Mouse (Mus musculus): ENCODE measurements around the gene Defa20. TPM values are rescaled to one million over a fixed set of nuclear protein-coding genes. Genes with fewer than 3 reads are reported as not detected.
"Not testable (repeated sequence)": the region's sequence is repeated elsewhere in the genome, so short reads cannot be mapped to it uniquely, and the experiment has no call there.

Defa20 gene
- total RNA-seq (2017): not detected in 2 replicates

DNA sequence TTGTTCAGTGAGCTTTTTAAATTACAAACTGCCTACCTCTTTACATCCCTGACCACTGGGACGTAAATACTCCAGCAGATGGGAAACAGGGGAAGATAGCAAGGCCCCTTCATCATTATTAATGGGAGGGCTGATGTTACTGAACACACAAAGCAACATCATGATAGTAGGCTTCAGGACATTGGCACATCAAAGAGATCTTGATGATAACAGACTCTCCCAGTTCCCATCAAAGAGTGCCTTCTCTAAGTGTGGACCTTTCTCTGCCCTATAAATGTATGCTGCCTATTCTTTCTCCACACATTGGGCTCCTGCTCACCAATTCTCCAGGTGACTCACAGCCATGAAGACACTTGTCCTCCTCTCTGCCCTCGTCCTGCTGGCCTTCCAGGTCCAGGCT is at the start of gene Defa20:
Gene Defa20 (plus strand): TSS at position 301 of the 400 bp plus-strand sequence.
- not testable (repeated sequence) for ATAC-seq (replicated peaks; ENCODE audit: low read depth, poor library complexity, severe bottlenecking)

DNA sequence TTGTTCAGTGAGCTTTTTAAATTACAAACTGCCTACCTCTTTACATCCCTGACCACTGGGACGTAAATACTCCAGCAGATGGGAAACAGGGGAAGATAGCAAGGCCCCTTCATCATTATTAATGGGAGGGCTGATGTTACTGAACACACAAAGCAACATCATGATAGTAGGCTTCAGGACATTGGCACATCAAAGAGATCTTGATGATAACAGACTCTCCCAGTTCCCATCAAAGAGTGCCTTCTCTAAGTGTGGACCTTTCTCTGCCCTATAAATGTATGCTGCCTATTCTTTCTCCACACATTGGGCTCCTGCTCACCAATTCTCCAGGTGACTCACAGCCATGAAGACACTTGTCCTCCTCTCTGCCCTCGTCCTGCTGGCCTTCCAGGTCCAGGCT is 19.7 kb downstream of the Defa20 start, which contains the start of gene Defa32:
Gene Defa32 (plus strand): TSS at position 301 of the 400 bp plus-strand sequence.
- ATAC-seq (replicated peaks; ENCODE audit: low read depth, poor library complexity, severe bottlenecking): not testable (repeated sequence)

Other genes with a start within 250 kb of the Defa20 start
- gene Defa27, start 193.7 kb upstream of the Defa20 start, total RNA-seq (2017): not detected in 2 replicates
- not detected in 2 replicates for gene Defa29, start 182.2 kb upstream of the Defa20 start, total RNA-seq (2017)
- gene Defa2, start 130.7 kb upstream of the Defa20 start, total RNA-seq (2017): not detected in 2 replicates
- not detected in 2 replicates for gene Defa33, start 117.4 kb upstream of the Defa20 start, total RNA-seq (2017)
- not detected in 2 replicates for gene Defa36, start 81.8 kb upstream of the Defa20 start, total RNA-seq (2017)
- gene Gm7849, start 52.7 kb upstream of the Defa20 start, total RNA-seq (2017): not detected in 2 replicates
- not detected in 2 replicates for gene Defa32, start 19.8 kb downstream of the Defa20 start, total RNA-seq (2017)
- not detected in 2 replicates for gene Defa37, start 56.1 kb downstream of the Defa20 start, total RNA-seq (2017)
- gene Defa28, start 73.7 kb downstream of the Defa20 start, total RNA-seq (2017): not detected in 2 replicates
- gene Gm7861, start 85.2 kb downstream of the Defa20 start, total RNA-seq (2017): not detected in 2 replicates
- not detected in 2 replicates for gene Defa26, start 108.9 kb downstream of the Defa20 start, total RNA-seq (2017)
- gene Defa17, start 146.5 kb downstream of the Defa20 start, total RNA-seq (2017): not detected in 2 replicates
- not detected in 2 replicates for gene Defa34, start 156.5 kb downstream of the Defa20 start, total RNA-seq (2017)
- gene AY761184, start 194.4 kb downstream of the Defa20 start, total RNA-seq (2017): not detected in 2 replicates
- not detected in 2 replicates for gene Defa24, start 225.2 kb downstream of the Defa20 start, total RNA-seq (2017)